In the genomic region with DNA sequence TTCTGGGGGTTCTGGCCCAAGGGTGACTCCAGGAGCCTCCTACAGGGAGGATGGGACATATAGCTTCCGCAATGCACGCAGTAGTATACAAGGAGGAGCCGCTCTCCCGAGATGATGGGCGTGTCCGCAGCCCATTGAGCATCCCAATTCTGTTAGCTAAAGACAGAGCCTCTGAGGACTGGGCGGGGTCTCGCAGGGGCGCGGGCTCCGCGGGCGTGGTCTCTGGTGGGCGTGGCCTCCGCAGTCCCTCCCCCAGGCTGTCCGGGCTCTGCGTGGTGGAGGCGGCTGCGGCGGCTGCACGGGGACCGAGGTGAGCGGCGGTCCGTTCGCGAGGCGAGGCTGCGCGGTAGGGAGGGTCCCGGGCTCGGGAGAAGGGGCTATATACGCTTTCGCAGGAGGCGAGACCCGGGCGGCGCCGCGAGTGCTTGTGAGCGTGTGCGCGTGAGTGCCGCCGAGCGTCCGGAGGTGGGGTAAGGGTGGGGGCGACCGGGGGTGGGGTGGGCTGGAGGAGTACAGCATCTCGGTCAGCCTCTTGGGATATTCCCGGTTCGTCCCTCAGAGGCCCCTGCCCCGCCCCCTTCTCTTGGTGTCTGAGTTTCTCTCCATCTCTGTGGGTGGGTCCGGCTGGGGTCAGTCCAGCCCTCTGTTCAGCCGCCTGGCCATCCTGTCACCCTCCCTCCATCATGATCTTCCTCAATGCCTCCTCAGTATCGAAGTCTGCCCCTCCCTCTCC, we compare ENCODE assay signal across 9 mouse cellular contexts. TPM values are rescaled to one million over a fixed set of nuclear protein-coding genes. Genes with fewer than 3 reads are reported as not detected.
DNase-seq lines count a peak whose midpoint lies in the region; ATAC-seq and TF ChIP-seq lines count a peak whose summit lies in the region.
"Had no signal": no experiment of that assay in that cellular context is flagged by ENCODE, and none has a peak within 500 bp of the region (broad histone marks: within the 10 kb centered on the region; RNA-seq: fewer than 3 reads in every experiment).

No protein-coding gene starts in this region.

- H3K4me2 ChIP-seq in liver, embryonic 11.5 days, result peak overlapping the region; percentile 77
- H3K4me2 ChIP-seq in midbrain, postnatal 0 days (ENCODE audit: low read depth, low read length, poor library complexity, severe bottlenecking), result peak overlapping the region; percentile 95
- peak overlapping the region; percentile 78 for H3K4me2 ChIP-seq in stomach, embryonic 14.5 days (replicated peaks; ENCODE audit: low read depth, low read length)

- no peak overlapping the region for H3K27ac ChIP-seq in liver, embryonic 11.5 days (ENCODE audit: low read depth, low read length)
- peak overlapping the region; percentile 76 for H3K27ac ChIP-seq in midbrain, postnatal 0 days (ENCODE audit: low read depth, low read length)
- no peak overlapping the region for H3K27ac ChIP-seq in stomach, embryonic 14.5 days (ENCODE audit: low read length)

- peak; percentile 53 for DNase-seq in c-Kit-positive CD71-negative TER-119-negative erythroid progenitor cells, embryonic 14.5 days (ENCODE audit: low read depth)
- DNase-seq in gastrocnemius, postnatal 10 days, result peak; percentile 75
- peak; percentile 56 for DNase-seq in induced T-regulatory cell, adult 2 months (ENCODE audit: low read depth)
- DNase-seq in liver, embryonic 11.5 days (ENCODE audit: low spot score), result peak; percentile 86
- DNase-seq in midbrain, postnatal 0 days (ENCODE audit: low spot score), result peak; percentile 69

- no peak for ATAC-seq in erythroblast, adult 5-6 weeks (replicated peaks; ENCODE audit: low FRiP score, poor library complexity, severe bottlenecking)
- peak; percentile 89 for ATAC-seq in liver, embryonic 11.5 days (replicated peaks; ENCODE audit: low FRiP score)
- ATAC-seq in midbrain, postnatal 0 days (ENCODE audit: low FRiP score), result peak; percentile 62
- peak; percentile 84 for ATAC-seq in stomach, embryonic 14.5 days (ENCODE audit: insufficient number of reproducible peaks, insufficient read depth, low FRiP score, low read depth)
- ATAC-seq: Patski had no signal

- H3K36me3 ChIP-seq in erythroblast, embryonic 14.5 days (ENCODE audit: control insufficient read depth), result no peaks in the 10 kb centered on the region
- H3K36me3 ChIP-seq in liver, embryonic 11.5 days (ENCODE audit: control insufficient read depth, insufficient read depth, low read length), result no peaks in the 10 kb centered on the region
- no peaks in the 10 kb centered on the region for H3K36me3 ChIP-seq in midbrain, postnatal 0 days (ENCODE audit: insufficient read depth, low read length)
- H3K36me3 ChIP-seq in stomach, embryonic 14.5 days (ENCODE audit: control insufficient read depth, insufficient read depth, low read length), result no peaks in the 10 kb centered on the region

- peaks cover 12% of the 10 kb centered on the region for H3K4me1 ChIP-seq in erythroblast, embryonic 14.5 days (ENCODE audit: control insufficient read depth)
- peaks cover 10% of the 10 kb centered on the region; the same call in 1 of the 2 replicates for H3K4me1 ChIP-seq in liver, embryonic 11.5 days (replicated peaks; ENCODE audit: control insufficient read depth, insufficient read depth, low read length)
- H3K4me1 ChIP-seq in midbrain, postnatal 0 days (ENCODE audit: insufficient read depth, low read length), result peaks cover 12% of the 10 kb centered on the region; the same call in 1 of the 2 replicates
- 0 out of 2 replicates have a peak, but pooled peaks cover 7% of the 10 kb centered on the region for H3K4me1 ChIP-seq in stomach, embryonic 14.5 days (ENCODE audit: control insufficient read depth, insufficient read depth, low read length)

- WGBS in liver, embryonic 11.5 days, result 1% methylated on average over 55 of the region's 56 CpGs
- under 1% methylated on average over 41 of the region's 56 CpGs for WGBS in midbrain, postnatal 0 days
- WGBS in stomach, embryonic 14.5 days, result under 1% methylated on average over 56 of the region's 56 CpGs

- TF ChIP-seq CTCF in midbrain, postnatal 0 days (IDR thresholded peaks at IDR 0.05), result no peak

- no peaks in the 10 kb centered on the region for H3K9me3 ChIP-seq in erythroblast, embryonic 14.5 days (ENCODE audit: control insufficient read depth, low read length)
- H3K9me3 ChIP-seq in liver, embryonic 11.5 days (ENCODE audit: control insufficient read depth, low read length), result no peaks in the 10 kb centered on the region
- H3K9me3 ChIP-seq in midbrain, postnatal 0 days (ENCODE audit: low read length), result no peaks in the 10 kb centered on the region
- no peaks in the 10 kb centered on the region for H3K9me3 ChIP-seq in stomach, embryonic 14.5 days (ENCODE audit: control insufficient read depth, low read depth, low read length)

- peaks cover 16% of the 10 kb centered on the region for H3K27me3 ChIP-seq in erythroblast, embryonic 14.5 days (ENCODE audit: control insufficient read depth)
- peaks cover 20% of the 10 kb centered on the region for H3K27me3 ChIP-seq in liver, embryonic 11.5 days (replicated peaks; ENCODE audit: control insufficient read depth, insufficient read depth, low read length)
- no peaks in the 10 kb centered on the region for H3K27me3 ChIP-seq in midbrain, postnatal 0 days (ENCODE audit: insufficient read depth, low read length)
- H3K27me3 ChIP-seq in stomach, embryonic 14.5 days (ENCODE audit: control insufficient read depth, insufficient read depth, low read length), result no peaks in the 10 kb centered on the region
- H3K27me3 ChIP-seq: Patski had no signal

- H3K9ac ChIP-seq in liver, embryonic 11.5 days (ENCODE audit: low read depth, low read length), result peak overlapping the region; percentile 32; the same call in 1 of the 2 replicates
- H3K9ac ChIP-seq in midbrain, postnatal 0 days (replicated peaks; ENCODE audit: low read length, poor library complexity, severe bottlenecking), result peak overlapping the region; percentile 88
- peak overlapping the region; percentile 18; the same call in 1 of the 2 replicates for H3K9ac ChIP-seq in stomach, embryonic 14.5 days (replicated peaks; ENCODE audit: low read depth, low read length)

- peak overlapping the region; percentile 35 for H3K4me3 ChIP-seq in erythroblast, embryonic 14.5 days (replicated peaks)
- peak overlapping the region; percentile 53 for H3K4me3 ChIP-seq in liver, embryonic 11.5 days (ENCODE audit: low read depth, low read length)
- peak overlapping the region; percentile 74 for H3K4me3 ChIP-seq in midbrain, postnatal 0 days (ENCODE audit: low read depth, low read length)
- peak overlapping the region; percentile 44 for H3K4me3 ChIP-seq in stomach, embryonic 14.5 days (ENCODE audit: low read depth, low read length)

RNA-seq across cellular contexts. Expression of a gene that starts 6.3 kb away (rescaled TPM):
- 0.22 and 0.30 TPM in 2 replicates for polyA plus RNA-seq in erythroblast, embryonic 14.5 days (2012)
- 0.84 TPM in 1 of 2 replicates, not detected in the other for total RNA-seq in erythroblast, adult 5-6 weeks (2015; ENCODE audit: low replicate concordance)
- total RNA-seq in erythroblast, adult 5-6 weeks (2017; ENCODE audit: low replicate concordance), result 0.09 TPM in 1 of 2 replicates, not detected in the other
- total RNA-seq in gastrocnemius, postnatal 10 days (2021), result 10 to 100 TPM; 12.3 to 12.7 TPM
- 17.7 and 20.4 TPM in 2 replicates for polyA plus RNA-seq in liver, embryonic 11.5 days (2014; fragmentation: Nextera tagmentation; extraction: Ambion mirVana)
- total RNA-seq in midbrain, postnatal 0 days (2014; rRNA removed), result 25.8 and 33.4 TPM in 2 replicates
- polyA plus RNA-seq in midbrain, postnatal 0 days (2015; fragmentation: Nextera tagmentation; extraction: Ambion mirVana), result 37.8 and 40.7 TPM in 2 replicates
- 29.0 and 34.8 TPM in 2 replicates for polyA plus RNA-seq in stomach, embryonic 14.5 days (2014; fragmentation: Nextera tagmentation; extraction: Ambion mirVana)

RNA-seq across cellular contexts. Expression of a gene that starts 56.7 kb away (rescaled TPM):
- polyA plus RNA-seq in erythroblast, embryonic 14.5 days (2012), result not detected in 2 replicates
- not detected in 2 replicates for total RNA-seq in erythroblast, adult 5-6 weeks (2015; ENCODE audit: low replicate concordance)
- total RNA-seq in erythroblast, adult 5-6 weeks (2017; ENCODE audit: low replicate concordance), result not detected in 2 replicates
- total RNA-seq in gastrocnemius, postnatal 10 days (2021), result not detected
- polyA plus RNA-seq in liver, embryonic 11.5 days (2014; fragmentation: Nextera tagmentation; extraction: Ambion mirVana), result 0.93 and 1.3 TPM in 2 replicates
- total RNA-seq in midbrain, postnatal 0 days (2014; rRNA removed), result 0.44 and 0.61 TPM in 2 replicates
- 0.33 and 0.53 TPM in 2 replicates for polyA plus RNA-seq in midbrain, postnatal 0 days (2015; fragmentation: Nextera tagmentation; extraction: Ambion mirVana)
- 12.3 and 14.2 TPM in 2 replicates for polyA plus RNA-seq in stomach, embryonic 14.5 days (2014; fragmentation: Nextera tagmentation; extraction: Ambion mirVana)

Comparison
In these comparisons a context has a peak if more than half of its experiments do, and no peak if none do; other contexts are left out.
1. H3K9ac ChIP-seq: peak in every context shown above with its lines; median percentile 88 in midbrain, postnatal 0 days; 32 in liver, embryonic 11.5 days; 18 in stomach, embryonic 14.5 days.
2. RNA of a gene that starts 6.3 kb away (polyA plus RNA-seq): 37.8 to 40.7 TPM in midbrain, postnatal 0 days, 29.0 to 34.8 TPM in stomach, embryonic 14.5 days and 17.7 to 20.4 TPM in liver, embryonic 11.5 days; 0.22 to 0.30 TPM in erythroblast, embryonic 14.5 days; every median in the first group is over 10 times any median in the second.
3. Peak in every context shown above with its lines, with median percentiles within 50 percentile points of each other: H3K4me3 ChIP-seq, DNase-seq and H3K4me2 ChIP-seq.